Mouse (Mus musculus): Measurements from ENCODE around the gene Egfr. TPM values are rescaled to one million over a fixed set of nuclear protein-coding genes. Genes with fewer than 3 reads are reported as not detected.
A peak's percentile ranks its signal among the peaks of the same experiment; 100 is the strongest.

Gene Egfr
- 7.0 and 7.2 TPM in 2 replicates for polyA plus RNA-seq (2014; fragmentation: Nextera tagmentation; extraction: Ambion mirVana)

- Histone ChIP-seq H3K9me3 (ENCODE audit: control insufficient read depth, low read length) (no peaks in the 10 kb centered on the region), H3K4me2 (replicated peaks) (peak within 1 kb of the TSS; percentile 83), H3K36me3 (replicated peaks; ENCODE audit: control insufficient read depth, insufficient read depth) (no peaks in the 10 kb centered on the region), H3K27ac (no peak within 1 kb of the TSS), H3K27me3 (ENCODE audit: control insufficient read depth, insufficient read depth, low read length) (peaks cover 37% of the 10 kb centered on the region), H3K4me1 (replicated peaks; ENCODE audit: control insufficient read depth, insufficient read depth, low read length) (no peaks in the 10 kb centered on the region; the same call in 1 of the 2 replicates), H3K4me3 (replicated peaks; ENCODE audit: low read length) (peak within 1 kb of the TSS; percentile 54), H3K9ac (peak within 1 kb of the TSS; percentile 58)
- DNase-seq (ENCODE audit: low spot score), result peak; percentile 47
- peak; percentile 86 for ATAC-seq (ENCODE audit: low FRiP score)
- 0% methylated on average over 21 of the region's 21 CpGs for WGBS
These were observed at the start of gene Egfr for GRCm38 (mm10) chr11:16752007-16752348. Egfr (plus strand) TSS chr11:16752203.

GRCm38 (mm10) chr11:16703221-16703620 lies 48.8 kb upstream of the Egfr start:
- Histone ChIP-seq H3K27ac (no peak overlapping the region), H3K27me3 (ENCODE audit: control insufficient read depth, insufficient read depth, low read length) (no peaks in the 10 kb centered on the region), H3K9me3 (ENCODE audit: control insufficient read depth, low read length) (no peaks in the 10 kb centered on the region), H3K4me1 (replicated peaks; ENCODE audit: control insufficient read depth, insufficient read depth, low read length) (no peaks in the 10 kb centered on the region), H3K9ac (no peak overlapping the region), H3K36me3 (replicated peaks; ENCODE audit: control insufficient read depth, insufficient read depth) (no peaks in the 10 kb centered on the region), H3K4me3 (replicated peaks; ENCODE audit: low read length) (no peak overlapping the region), H3K4me2 (replicated peaks) (no peak overlapping the region)
- WGBS, result 94% methylated on average over 3 of the region's 3 CpGs
- ATAC-seq (ENCODE audit: low FRiP score), result no peak
- DNase-seq (ENCODE audit: low spot score), result no peak

GRCm38 (mm10) chr11:16735083-16735644 lies 16.8 kb upstream of the Egfr start:
- H3K36me3 ChIP-seq (replicated peaks; ENCODE audit: control insufficient read depth, insufficient read depth), result no peaks in the 10 kb centered on the region
- 50% methylated on average over 1 of the region's 1 CpGs for WGBS
- H3K9ac ChIP-seq, result no peak overlapping the region
- H3K4me2 ChIP-seq (replicated peaks), result no peak overlapping the region
- H3K27me3 ChIP-seq (ENCODE audit: control insufficient read depth, insufficient read depth, low read length), result no peaks in the 10 kb centered on the region
- no peak overlapping the region for H3K4me3 ChIP-seq (replicated peaks; ENCODE audit: low read length)
- no peak overlapping the region for H3K27ac ChIP-seq
- no peaks in the 10 kb centered on the region for H3K4me1 ChIP-seq (replicated peaks; ENCODE audit: control insufficient read depth, insufficient read depth, low read length)
- H3K9me3 ChIP-seq (ENCODE audit: control insufficient read depth, low read length), result no peaks in the 10 kb centered on the region
- ATAC-seq (ENCODE audit: low FRiP score), result no peak
- no peak for DNase-seq (ENCODE audit: low spot score)

- no peak overlapping the region for H3K27ac ChIP-seq
- no peaks in the 10 kb centered on the region for H3K36me3 ChIP-seq (replicated peaks; ENCODE audit: control insufficient read depth, insufficient read depth)
- H3K27me3 ChIP-seq (ENCODE audit: control insufficient read depth, insufficient read depth, low read length), result no peaks in the 10 kb centered on the region
- H3K4me2 ChIP-seq (replicated peaks), result no peak overlapping the region
- H3K4me3 ChIP-seq (replicated peaks; ENCODE audit: low read length), result no peak overlapping the region
- no peak overlapping the region for H3K9ac ChIP-seq
- no peaks in the 10 kb centered on the region for H3K4me1 ChIP-seq (replicated peaks; ENCODE audit: control insufficient read depth, insufficient read depth, low read length)
- H3K9me3 ChIP-seq (ENCODE audit: control insufficient read depth, low read length), result no peaks in the 10 kb centered on the region
- no peak for DNase-seq (ENCODE audit: low spot score)
- WGBS, result 87% methylated on average over 2 of the region's 2 CpGs
- ATAC-seq (ENCODE audit: low FRiP score), result no peak
These were observed 14.7 kb upstream of the Egfr start for GRCm38 (mm10) chr11:16737323-16737722.

- no peaks in the 10 kb centered on the region for H3K4me1 ChIP-seq (replicated peaks; ENCODE audit: control insufficient read depth, insufficient read depth, low read length)
- no peak overlapping the region for H3K9ac ChIP-seq
- H3K27me3 ChIP-seq (ENCODE audit: control insufficient read depth, insufficient read depth, low read length), result no peaks in the 10 kb centered on the region
- H3K27ac ChIP-seq, result no peak overlapping the region
- H3K4me2 ChIP-seq (replicated peaks), result no peak overlapping the region
- no peak overlapping the region for H3K4me3 ChIP-seq (replicated peaks; ENCODE audit: low read length)
- 82% methylated on average over 2 of the region's 2 CpGs for WGBS
- DNase-seq (ENCODE audit: low spot score) (no peak), ATAC-seq (ENCODE audit: low FRiP score) (no peak)
- no peaks in the 10 kb centered on the region for H3K9me3 ChIP-seq (ENCODE audit: control insufficient read depth, low read length)
- no peaks in the 10 kb centered on the region for H3K36me3 ChIP-seq (replicated peaks; ENCODE audit: control insufficient read depth, insufficient read depth)
These were observed 13.3 kb upstream of the Egfr start for GRCm38 (mm10) chr11:16738691-16739090.

- H3K36me3 ChIP-seq (replicated peaks; ENCODE audit: control insufficient read depth, insufficient read depth), result no peaks in the 10 kb centered on the region
- H3K9ac ChIP-seq, result no peak overlapping the region
- no peak overlapping the region for H3K27ac ChIP-seq
- H3K27me3 ChIP-seq (ENCODE audit: control insufficient read depth, insufficient read depth, low read length), result no peaks in the 10 kb centered on the region
- no peaks in the 10 kb centered on the region for H3K4me1 ChIP-seq (replicated peaks; ENCODE audit: control insufficient read depth, insufficient read depth, low read length)
- no peak overlapping the region for H3K4me3 ChIP-seq (replicated peaks; ENCODE audit: low read length)
- H3K9me3 ChIP-seq (ENCODE audit: control insufficient read depth, low read length), result no peaks in the 10 kb centered on the region
- no peak overlapping the region for H3K4me2 ChIP-seq (replicated peaks)
- 85% methylated on average over 3 of the region's 3 CpGs for WGBS
- DNase-seq (ENCODE audit: low spot score), result no peak
- no peak for ATAC-seq (ENCODE audit: low FRiP score)
These were observed 12.8 kb upstream of the Egfr start for GRCm38 (mm10) chr11:16739155-16739554.

- no peak overlapping the region for H3K4me3 ChIP-seq (replicated peaks; ENCODE audit: low read length)
- no peak overlapping the region for H3K9ac ChIP-seq
- H3K4me2 ChIP-seq (replicated peaks), result no peak overlapping the region
- no peaks in the 10 kb centered on the region for H3K9me3 ChIP-seq (ENCODE audit: control insufficient read depth, low read length)
- H3K27ac ChIP-seq, result no peak overlapping the region
- DNase-seq (ENCODE audit: low spot score) (no peak), ATAC-seq (ENCODE audit: low FRiP score) (no peak)
- no peaks in the 10 kb centered on the region for H3K27me3 ChIP-seq (ENCODE audit: control insufficient read depth, insufficient read depth, low read length)
- H3K4me1 ChIP-seq (replicated peaks; ENCODE audit: control insufficient read depth, insufficient read depth, low read length), result no peaks in the 10 kb centered on the region
- 72% methylated on average over 10 of the region's 10 CpGs for WGBS
- H3K36me3 ChIP-seq (replicated peaks; ENCODE audit: control insufficient read depth, insufficient read depth), result no peaks in the 10 kb centered on the region
These were observed 11.1 kb upstream of the Egfr start for GRCm38 (mm10) chr11:16740691-16741611.

- Histone ChIP-seq H3K27ac (no peak overlapping the region), H3K36me3 (replicated peaks; ENCODE audit: control insufficient read depth, insufficient read depth) (no peaks in the 10 kb centered on the region), H3K4me2 (replicated peaks) (no peak overlapping the region), H3K4me3 (replicated peaks; ENCODE audit: low read length) (no peak overlapping the region), H3K4me1 (replicated peaks; ENCODE audit: control insufficient read depth, insufficient read depth, low read length) (no peaks in the 10 kb centered on the region), H3K27me3 (ENCODE audit: control insufficient read depth, insufficient read depth, low read length) (no peaks in the 10 kb centered on the region), H3K9ac (no peak overlapping the region), H3K9me3 (ENCODE audit: control insufficient read depth, low read length) (no peaks in the 10 kb centered on the region)
- whole genome bisulfite sequencing, result 87% methylated on average over 4 of the region's 4 CpGs
- no peak for ATAC-seq (ENCODE audit: low FRiP score)
- DNase-seq (ENCODE audit: low spot score), result no peak
These were observed 9.8 kb upstream of the Egfr start for GRCm38 (mm10) chr11:16742251-16742650.

- Histone ChIP-seq H3K4me1 (replicated peaks; ENCODE audit: control insufficient read depth, insufficient read depth, low read length) (no peaks in the 10 kb centered on the region), H3K9me3 (ENCODE audit: control insufficient read depth, low read length) (no peaks in the 10 kb centered on the region), H3K27ac (no peak overlapping the region), H3K36me3 (replicated peaks; ENCODE audit: control insufficient read depth, insufficient read depth) (no peaks in the 10 kb centered on the region), H3K4me3 (replicated peaks; ENCODE audit: low read length) (no peak overlapping the region), H3K9ac (no peak overlapping the region), H3K27me3 (ENCODE audit: control insufficient read depth, insufficient read depth, low read length) (no peaks in the 10 kb centered on the region), H3K4me2 (replicated peaks) (no peak overlapping the region)
- WGBS, result 90% methylated on average over 2 of the region's 2 CpGs
- ATAC-seq (ENCODE audit: low FRiP score) (no peak), DNase-seq (ENCODE audit: low spot score) (no peak)
These were observed 9.2 kb upstream of the Egfr start for GRCm38 (mm10) chr11:16742821-16743220.
